Mouse (Mus musculus) bone marrow, adult 2 months (tissue): ENCODE measurements around the gene A830031A19Rik.

Experiments used
- CTCF ChIP-seq: fragments of 200-500 bp; IDR thresholded peaks from 2 replicates; pipeline ENCODE4 v1.5.1; 2011; ENCODE audit warnings: low read length, control low read depth; ENCODE audit not compliant: control insufficient read depth, insufficient read depth
- POLR2A ChIP-seq: fragments of 200-500 bp; IDR thresholded peaks from 2 replicates; pipeline ENCODE4 v1.6.1; 2011; ENCODE audit warnings: low read depth, mild to moderate bottlenecking, control low read depth, low read length, borderline replicate concordance; ENCODE audit not compliant: control insufficient read depth

GRCm38 (mm10) chr11:24095656-24096353 lies 21.0 kb upstream of the A830031A19Rik start:
- no peak for TF ChIP-seq CTCF
- TF ChIP-seq POLR2A = no peak
